Mouse (Mus musculus) bone marrow macrophage, adult 2 months (primary cell): ENCODE data around the gene 1110032A03Rik.

Experiments
- CTCF ChIP-seq: IDR thresholded peaks from 2 replicates; pipeline ENCODE4 v1.5.1; 2012; ENCODE audit warnings: low read depth, mild to moderate bottlenecking, low read length, moderate library complexity
- POLR2A ChIP-seq: IDR thresholded peaks from 2 replicates; pipeline ENCODE4 v1.6.1; 2012; ENCODE audit warnings: mild to moderate bottlenecking, low read depth, low read length, borderline replicate concordance

DNA sequence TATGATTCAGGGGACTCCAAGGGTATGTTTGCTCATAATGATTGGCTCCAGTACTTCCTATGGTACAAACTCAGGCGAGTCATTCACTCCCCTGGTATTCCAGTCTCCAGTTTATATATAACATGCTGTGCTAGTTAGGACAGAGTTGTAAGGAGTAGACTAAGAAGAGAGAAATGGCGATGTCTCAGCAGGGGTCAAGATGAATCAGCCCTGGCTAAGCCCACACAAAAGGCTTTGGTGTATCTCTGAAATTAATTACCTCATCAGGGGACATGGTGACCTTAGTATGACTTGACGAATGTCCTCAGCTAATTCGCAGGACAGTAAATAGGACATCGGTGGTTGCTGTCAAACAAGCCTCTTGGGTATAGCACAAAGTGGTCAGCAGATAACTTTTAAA lies 18.6 kb downstream of the 1110032A03Rik start:
- no peak for TF ChIP-seq POLR2A
- no peak for TF ChIP-seq CTCF
